Mouse (Mus musculus): ENCODE results near the gene Fbxo39. TPM values are rescaled to one million over a fixed set of nuclear protein-coding genes. Genes with fewer than 3 reads are reported as not detected.

Gene Fbxo39
- polyA plus RNA-seq, 1 experiment from 2014 or later: not detected

GRCm38 (mm10) chr11:72349016-72349415, 34.8 kb downstream of the Fbxo39 start:
- Histone ChIP-seq H3K36me3 (ENCODE audit: control insufficient read depth, insufficient read depth, low read length) (no peaks in the 10 kb centered on the region), H3K4me2 (ENCODE audit: low read depth, low read length) (no peak overlapping the region), H3K27ac (replicated peaks; ENCODE audit: low read depth, low read length) (no peak overlapping the region), H3K4me1 (ENCODE audit: control insufficient read depth, insufficient read depth, low read length) (no peaks in the 10 kb centered on the region), H3K27me3 (replicated peaks; ENCODE audit: control insufficient read depth, insufficient read depth, low read length) (no peaks in the 10 kb centered on the region), H3K9me3 (ENCODE audit: control insufficient read depth, low read length) (no peaks in the 10 kb centered on the region), H3K4me3 (ENCODE audit: low read depth, low read length) (no peak overlapping the region), H3K9ac (ENCODE audit: low read depth, low read length) (no peak overlapping the region)
- 45% methylated on average over 8 of the region's 8 CpGs for WGBS
- ATAC-seq (ENCODE audit: low read depth): no peak
- DNase-seq (ENCODE audit: low spot score): no peak

DNA sequence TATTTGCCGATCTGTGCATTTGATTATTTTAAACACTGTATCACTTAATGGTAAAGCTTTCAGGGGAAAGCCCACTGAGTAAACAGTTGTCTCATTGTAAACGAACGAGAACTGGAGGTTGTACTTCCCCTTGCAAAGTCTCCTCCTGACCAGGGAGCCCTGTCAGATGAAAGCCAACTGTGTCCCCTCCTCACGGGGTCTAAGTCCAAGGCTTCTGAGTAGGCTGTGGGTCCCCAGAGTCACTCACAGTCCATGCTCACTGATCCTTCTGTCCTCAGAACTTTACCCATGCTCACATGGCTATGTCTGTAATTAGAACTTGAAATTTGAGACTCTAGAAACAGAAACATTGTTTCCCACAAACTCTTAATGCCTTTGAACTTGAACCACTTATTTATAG, 35.4 kb downstream of the Fbxo39 start:
- 60% methylated on average over 4 of the region's 4 CpGs for WGBS

DNA sequence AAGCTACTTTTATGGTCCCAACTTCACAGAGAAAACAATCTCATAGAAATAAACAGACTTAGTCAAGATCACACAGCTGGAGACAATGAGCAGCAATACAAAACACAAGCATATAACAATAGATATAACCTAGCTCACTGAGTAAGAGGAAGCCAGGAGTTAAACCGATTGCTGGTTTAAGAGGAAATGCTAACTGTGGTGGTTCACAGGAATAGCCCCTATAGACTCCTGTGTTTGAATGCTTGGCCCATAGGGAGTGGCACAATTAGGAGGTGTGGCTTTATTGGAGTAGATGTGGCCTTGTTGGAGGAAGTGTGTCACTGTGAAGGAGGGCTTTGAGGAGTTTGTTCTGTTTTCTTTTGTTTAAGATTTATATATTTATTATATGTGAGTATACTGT, 38.0 kb downstream of the Fbxo39 start:
- WGBS: 86% methylated on average over 1 of the region's 1 CpGs
- H3K9ac ChIP-seq (ENCODE audit: low read depth, low read length): no peak overlapping the region
- H3K36me3 ChIP-seq (ENCODE audit: control insufficient read depth, insufficient read depth, low read length): no peaks in the 10 kb centered on the region
- no peak overlapping the region for H3K4me2 ChIP-seq (ENCODE audit: low read depth, low read length)
- H3K9me3 ChIP-seq (ENCODE audit: control insufficient read depth, low read length): no peaks in the 10 kb centered on the region
- DNase-seq (ENCODE audit: low spot score) (no peak), ATAC-seq (ENCODE audit: low read depth) (no peak)
- no peak overlapping the region for H3K27ac ChIP-seq (replicated peaks; ENCODE audit: low read depth, low read length)
- no peaks in the 10 kb centered on the region for H3K4me1 ChIP-seq (ENCODE audit: control insufficient read depth, insufficient read depth, low read length)
- no peak overlapping the region for H3K4me3 ChIP-seq (ENCODE audit: low read depth, low read length)
- no peaks in the 10 kb centered on the region for H3K27me3 ChIP-seq (replicated peaks; ENCODE audit: control insufficient read depth, insufficient read depth, low read length)

More for the DNA sequence above, 35.4 kb downstream of the Fbxo39 start:
- Histone ChIP-seq H3K9ac (ENCODE audit: low read depth, low read length) (no peak overlapping the region), H3K36me3 (ENCODE audit: control insufficient read depth, insufficient read depth, low read length) (no peaks in the 10 kb centered on the region), H3K9me3 (ENCODE audit: control insufficient read depth, low read length) (no peaks in the 10 kb centered on the region), H3K4me1 (ENCODE audit: control insufficient read depth, insufficient read depth, low read length) (no peaks in the 10 kb centered on the region), H3K27ac (replicated peaks; ENCODE audit: low read depth, low read length) (no peak overlapping the region), H3K4me2 (ENCODE audit: low read depth, low read length) (no peak overlapping the region), H3K4me3 (ENCODE audit: low read depth, low read length) (no peak overlapping the region), H3K27me3 (replicated peaks; ENCODE audit: control insufficient read depth, insufficient read depth, low read length) (no peaks in the 10 kb centered on the region)
- ATAC-seq (ENCODE audit: low read depth) (no peak), DNase-seq (ENCODE audit: low spot score) (no peak)

DNA sequence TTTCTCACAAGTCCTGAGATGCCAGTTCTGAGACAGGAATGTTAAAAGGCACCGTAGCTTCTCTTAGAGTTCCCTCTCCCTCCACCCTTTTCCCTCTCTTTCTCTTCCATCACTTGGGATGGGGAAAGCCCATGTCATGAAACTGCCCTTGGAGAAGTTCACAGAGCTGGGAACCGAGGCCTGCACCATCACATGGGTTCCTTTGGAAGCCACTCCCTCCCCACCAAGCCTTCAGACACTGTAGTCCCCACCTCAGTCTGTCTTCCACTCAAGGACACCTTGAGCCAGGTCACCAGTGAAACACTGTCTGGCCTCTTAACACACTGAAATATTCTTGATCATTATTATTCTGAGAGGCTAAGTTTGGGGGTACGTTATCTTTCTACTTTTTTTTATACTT, 38.9 kb downstream of the Fbxo39 start:
- Histone ChIP-seq H3K4me2 (ENCODE audit: low read depth, low read length) (no peak overlapping the region), H3K9me3 (ENCODE audit: control insufficient read depth, low read length) (no peaks in the 10 kb centered on the region), H3K27me3 (replicated peaks; ENCODE audit: control insufficient read depth, insufficient read depth, low read length) (no peaks in the 10 kb centered on the region), H3K9ac (ENCODE audit: low read depth, low read length) (no peak overlapping the region), H3K4me3 (ENCODE audit: low read depth, low read length) (no peak overlapping the region), H3K27ac (replicated peaks; ENCODE audit: low read depth, low read length) (no peak overlapping the region), H3K4me1 (ENCODE audit: control insufficient read depth, insufficient read depth, low read length) (no peaks in the 10 kb centered on the region), H3K36me3 (ENCODE audit: control insufficient read depth, insufficient read depth, low read length) (no peaks in the 10 kb centered on the region)
- ATAC-seq (ENCODE audit: low read depth) (no peak), DNase-seq (ENCODE audit: low spot score) (no peak)
- 71% methylated on average over 3 of the region's 3 CpGs for WGBS

DNA sequence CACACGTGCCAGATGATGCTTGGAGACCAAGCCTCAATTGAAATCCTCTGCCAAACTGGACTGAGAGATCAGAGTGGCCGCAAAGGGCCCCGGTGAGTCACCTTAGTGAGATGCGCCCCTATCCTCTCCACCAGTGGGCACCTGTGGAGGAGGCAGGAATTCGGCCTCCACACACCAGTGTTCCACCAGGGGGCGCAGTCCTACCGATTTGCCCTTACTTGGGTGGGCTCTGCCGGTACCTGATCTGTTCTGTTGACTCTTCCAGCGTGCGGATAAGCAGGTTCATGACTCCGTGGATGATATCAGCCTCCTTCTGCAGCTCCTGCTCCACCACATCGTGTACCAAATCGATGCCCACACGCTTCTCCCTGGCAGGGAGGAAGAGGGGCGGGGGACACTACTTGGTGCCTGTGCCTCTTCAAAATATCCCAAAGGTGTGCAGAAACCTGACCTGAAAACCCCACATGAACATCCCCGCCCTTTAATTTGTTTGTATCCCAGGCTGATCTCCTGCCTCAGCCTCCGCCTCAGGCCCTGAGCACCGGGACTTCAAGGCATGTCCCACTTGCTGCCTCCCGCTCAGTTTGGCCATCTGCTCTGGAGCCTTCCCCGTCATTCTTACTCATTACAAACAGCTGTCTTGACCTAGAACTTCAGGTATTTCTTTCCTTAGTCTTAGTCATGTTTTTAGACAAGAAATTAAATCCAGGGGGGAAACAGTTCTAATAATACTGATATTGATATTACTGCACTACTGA, 40.9 kb downstream of the Fbxo39 start:
- peak; percentile 81 for DNase-seq (ENCODE audit: low spot score)
- peak overlapping the region; percentile 10; the same call in 1 of the 2 replicates for H3K4me3 ChIP-seq (ENCODE audit: low read depth, low read length)
- no peaks in the 10 kb centered on the region for H3K36me3 ChIP-seq (ENCODE audit: control insufficient read depth, insufficient read depth, low read length)
- peak overlapping the region; percentile 44 for H3K4me2 ChIP-seq (ENCODE audit: low read depth, low read length)
- H3K4me1 ChIP-seq (ENCODE audit: control insufficient read depth, insufficient read depth, low read length): no peaks in the 10 kb centered on the region
- 22% methylated on average over 18 of the region's 20 CpGs for WGBS
- H3K9ac ChIP-seq (ENCODE audit: low read depth, low read length): no peak overlapping the region
- H3K27ac ChIP-seq (replicated peaks; ENCODE audit: low read depth, low read length): no peak overlapping the region
- no peaks in the 10 kb centered on the region for H3K27me3 ChIP-seq (replicated peaks; ENCODE audit: control insufficient read depth, insufficient read depth, low read length)
- H3K9me3 ChIP-seq (ENCODE audit: control insufficient read depth, low read length): no peaks in the 10 kb centered on the region
- ATAC-seq (ENCODE audit: low read depth): peak; percentile 74

DNA sequence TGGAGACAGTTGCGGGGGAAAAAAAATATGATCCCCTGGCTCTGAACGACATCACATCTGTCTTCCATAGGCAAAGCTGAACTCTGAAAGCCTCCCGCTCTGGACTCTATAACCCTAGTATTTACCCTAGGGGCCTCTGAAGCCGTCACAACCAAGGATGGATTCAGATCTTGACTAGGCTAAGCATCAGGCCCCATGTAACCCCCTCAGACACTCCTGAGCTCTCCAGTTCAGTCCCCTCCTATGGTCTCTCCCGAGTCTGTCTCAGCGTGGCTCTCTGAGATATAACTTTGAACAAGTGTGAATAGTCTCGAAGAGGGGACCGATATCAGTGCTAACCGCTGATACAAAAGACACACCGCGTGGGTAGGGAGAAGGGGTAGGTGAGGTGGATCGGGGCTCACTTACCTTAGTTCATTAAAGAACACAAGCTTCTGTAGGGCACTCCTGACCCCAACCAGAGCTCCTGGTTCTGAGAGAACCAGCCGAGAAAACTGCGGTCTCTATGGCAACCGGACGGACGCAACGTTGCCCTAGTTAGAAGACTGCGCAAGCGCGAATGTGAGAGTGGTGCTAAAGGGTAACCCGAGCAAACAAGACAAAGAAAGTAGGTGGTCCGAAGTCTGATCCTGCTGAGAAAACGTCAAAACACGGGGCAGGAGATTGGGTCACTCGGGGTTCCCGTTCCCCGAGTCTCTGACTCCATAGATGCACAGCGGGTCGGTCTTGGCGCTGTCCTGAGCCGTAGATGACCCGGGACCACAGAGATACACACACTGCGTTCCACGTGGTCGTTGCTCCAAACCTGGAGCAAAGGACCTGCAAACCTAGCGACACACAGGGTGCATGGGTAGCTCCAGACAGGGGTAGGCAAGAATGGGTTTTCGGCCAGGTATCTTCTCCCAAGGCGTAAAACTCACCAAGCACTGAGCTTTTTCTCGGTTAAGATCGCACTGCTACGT, 47.4 kb downstream of the Fbxo39 start:
- Histone ChIP-seq H3K4me1 (ENCODE audit: control insufficient read depth, insufficient read depth, low read length) (peaks cover 15% of the 10 kb centered on the region), H3K9me3 (ENCODE audit: control insufficient read depth, low read length) (no peaks in the 10 kb centered on the region), H3K27ac (replicated peaks; ENCODE audit: low read depth, low read length) (no peak overlapping the region), H3K36me3 (ENCODE audit: control insufficient read depth, insufficient read depth, low read length) (no peaks in the 10 kb centered on the region), H3K9ac (ENCODE audit: low read depth, low read length) (peak overlapping the region; percentile 69), H3K27me3 (replicated peaks; ENCODE audit: control insufficient read depth, insufficient read depth, low read length) (no peaks in the 10 kb centered on the region), H3K4me2 (ENCODE audit: low read depth, low read length) (peak overlapping the region; percentile 92), H3K4me3 (ENCODE audit: low read depth, low read length) (peak overlapping the region; percentile 48)
- ATAC-seq (ENCODE audit: low read depth) (peak; percentile 91), DNase-seq (ENCODE audit: low spot score) (peak; percentile 94)
- 6% methylated on average over 42 of the region's 42 CpGs for WGBS

GRCm38 (mm10) chr11:72362347-72362741, 48.1 kb downstream of the Fbxo39 start, which contains the start of gene Tekt1:
TSS of gene Tekt1 (minus strand) at chr11:72362442.
- Histone ChIP-seq H3K27me3 (replicated peaks; ENCODE audit: control insufficient read depth, insufficient read depth, low read length) (no peaks in the 10 kb centered on the region), H3K27ac (replicated peaks; ENCODE audit: low read depth, low read length) (no peak within 1 kb of the TSS), H3K4me3 (ENCODE audit: low read depth, low read length) (peak within 1 kb of the TSS; percentile 48), H3K9me3 (ENCODE audit: control insufficient read depth, low read length) (no peaks in the 10 kb centered on the region), H3K36me3 (ENCODE audit: control insufficient read depth, insufficient read depth, low read length) (no peaks in the 10 kb centered on the region), H3K4me1 (ENCODE audit: control insufficient read depth, insufficient read depth, low read length) (peaks cover 15% of the 10 kb centered on the region), H3K9ac (ENCODE audit: low read depth, low read length) (peak within 1 kb of the TSS; percentile 69), H3K4me2 (ENCODE audit: low read depth, low read length) (peak within 1 kb of the TSS; percentile 92)
- DNase-seq (ENCODE audit: low spot score) (no peak), ATAC-seq (ENCODE audit: low read depth) (no peak)
- WGBS: 32% methylated on average over 10 of the region's 10 CpGs

DNA sequence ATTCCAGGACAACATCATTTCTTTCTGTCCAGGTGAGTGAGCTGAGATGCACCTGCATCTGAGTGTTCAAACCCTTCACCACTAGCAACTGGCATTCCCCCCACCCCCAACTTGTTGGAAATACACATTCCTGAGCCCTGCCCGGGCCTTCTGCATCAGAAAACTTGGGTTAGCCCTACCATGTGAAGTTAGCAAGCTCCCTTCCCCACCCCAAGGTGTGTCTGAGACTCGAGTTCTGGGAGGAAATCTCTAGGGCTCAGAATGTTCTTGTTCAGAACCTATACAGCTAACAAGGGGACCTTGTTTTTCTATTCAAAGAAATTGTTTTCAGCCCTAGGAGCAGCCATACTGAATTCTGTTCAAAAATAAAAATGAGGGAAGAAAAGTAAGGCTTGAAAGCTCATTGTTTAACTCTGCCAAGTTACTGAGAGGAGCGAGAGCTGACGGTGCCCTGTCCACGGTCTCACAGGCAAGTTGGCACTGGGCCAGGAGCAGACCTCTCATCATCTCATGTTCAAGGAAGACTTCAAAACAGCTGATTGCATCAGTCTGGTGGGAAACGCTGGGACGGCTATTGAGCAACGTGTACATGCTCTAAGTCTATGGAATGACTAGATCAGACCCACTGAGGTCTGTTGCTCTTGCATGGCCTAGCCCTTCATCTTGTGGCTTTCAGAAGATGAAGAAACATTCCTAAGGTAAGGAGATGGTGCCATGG, 49.4 kb downstream of the Fbxo39 start:
- H3K4me1 ChIP-seq (ENCODE audit: control insufficient read depth, insufficient read depth, low read length): peaks cover 21% of the 10 kb centered on the region
- DNase-seq (ENCODE audit: low spot score) (peak; percentile 53), ATAC-seq (ENCODE audit: low read depth) (no peak)
- H3K4me3 ChIP-seq (ENCODE audit: low read depth, low read length): no peak overlapping the region
- H3K27ac ChIP-seq (replicated peaks; ENCODE audit: low read depth, low read length): no peak overlapping the region
- 68% methylated on average over 8 of the region's 8 CpGs for WGBS
- H3K9me3 ChIP-seq (ENCODE audit: control insufficient read depth, low read length): no peaks in the 10 kb centered on the region
- H3K27me3 ChIP-seq (replicated peaks; ENCODE audit: control insufficient read depth, insufficient read depth, low read length): no peaks in the 10 kb centered on the region
- H3K4me2 ChIP-seq (ENCODE audit: low read depth, low read length): no peak overlapping the region
- no peak overlapping the region for H3K9ac ChIP-seq (ENCODE audit: low read depth, low read length)
- no peaks in the 10 kb centered on the region for H3K36me3 ChIP-seq (ENCODE audit: control insufficient read depth, insufficient read depth, low read length)
